In genomic region chrX:12296264-12297053, GRCm38 (mm10) we compare ENCODE assay signal across 13 mouse cellular contexts.
DNase-seq lines count a peak whose midpoint lies in the region; ATAC-seq and TF ChIP-seq lines count a peak whose summit lies in the region.
"Had no signal": no experiment of that assay in that cellular context is flagged by ENCODE, and none has a peak within 500 bp of the region (broad histone marks: within the 10 kb centered on the region; RNA-seq: fewer than 3 reads in every experiment).

No protein-coding gene starts in this region.

- no peak for DNase-seq in neural tube, embryonic 10.5 days (ENCODE audit: extremely low spot score, low spot score)
- peak; percentile 27 for DNase-seq in liver, postnatal 0 days
- no peak for DNase-seq in thymus, postnatal 0 days (ENCODE audit: low spot score)
- DNase-seq in ovary, adult 18-20 months (ENCODE audit: low spot score): no peak
- no peak for DNase-seq in cerebellum, adult 2 months
- DNase-seq: embryo, embryonic 11 days; heart, postnatal 36 days; kidney, postnatal 14 days had no signal

- peak; percentile 96 for TF ChIP-seq EP300 in liver, postnatal 0 days (IDR thresholded peaks at IDR 0.05; ENCODE audit: low read depth)

- no peak overlapping the region for H3K4me3 ChIP-seq in neural tube, embryonic 14.5 days (ENCODE audit: low read depth, low read length)
- H3K4me3 ChIP-seq in liver, postnatal 0 days (ENCODE audit: low read depth, low read length): 0 out of 2 replicates have a peak overlapping the region, but pooled peaks have one; percentile 6
- no peak overlapping the region for H3K4me3 ChIP-seq in cerebellum, adult 2 months (replicated peaks; ENCODE audit: insufficient read depth, low read depth, low read length)
- H3K4me3 ChIP-seq: forebrain, embryonic 12.5 days; limb, embryonic 12.5 days had no signal

- H3K4me1 ChIP-seq in neural tube, embryonic 14.5 days (ENCODE audit: control insufficient read depth, insufficient read depth, low read length): no peaks in the 10 kb centered on the region
- H3K4me1 ChIP-seq in liver, postnatal 0 days (ENCODE audit: insufficient read depth): peaks cover 3% of the 10 kb centered on the region; the same call in 1 of the 2 replicates
- no peaks in the 10 kb centered on the region for H3K4me1 ChIP-seq in cerebellum, adult 2 months (ENCODE audit: control insufficient read depth, insufficient read depth, low read length)

- H3K9ac ChIP-seq in neural tube, embryonic 14.5 days (replicated peaks; ENCODE audit: low read depth, low read length): no peak overlapping the region
- no peak overlapping the region for H3K9ac ChIP-seq in liver, postnatal 0 days (replicated peaks)
- H3K9ac ChIP-seq: forebrain, embryonic 12.5 days; limb, embryonic 12.5 days had no signal

- H3K36me3 ChIP-seq in neural tube, embryonic 14.5 days (ENCODE audit: control insufficient read depth, insufficient read depth, low read length): no peaks in the 10 kb centered on the region
- H3K36me3 ChIP-seq in liver, postnatal 0 days (replicated peaks; ENCODE audit: insufficient read depth, low read length): no peaks in the 10 kb centered on the region
- H3K36me3 ChIP-seq: forebrain, embryonic 12.5 days; limb, embryonic 12.5 days had no signal

- H3K27ac ChIP-seq in neural tube, embryonic 14.5 days (ENCODE audit: low read depth, low read length): no peak overlapping the region
- H3K27ac ChIP-seq in liver, postnatal 0 days (ENCODE audit: low read depth): peak overlapping the region; percentile 73
- no peak overlapping the region for H3K27ac ChIP-seq in cerebellum, adult 2 months (ENCODE audit: insufficient read depth, low read length)
- H3K27ac ChIP-seq: forebrain, embryonic 12.5 days; limb, embryonic 12.5 days had no signal

- peak; percentile 51; the same call in 1 of the 2 replicates for ATAC-seq in neural tube, embryonic 14.5 days (ENCODE audit: low read depth)
- peak; percentile 42 for ATAC-seq in granulocyte monocyte progenitor cell, adult 5-6 weeks (replicated peaks; ENCODE audit: poor library complexity, severe bottlenecking)
- peak; percentile 97 for ATAC-seq in liver, postnatal 0 days

- no peaks in the 10 kb centered on the region for H3K27me3 ChIP-seq in neural tube, embryonic 14.5 days (ENCODE audit: control insufficient read depth, insufficient read depth, low read length)
- H3K27me3 ChIP-seq in liver, postnatal 0 days (ENCODE audit: insufficient read depth, low read length): peaks cover 5% of the 10 kb centered on the region; the same call in 1 of the 2 replicates
- no peaks in the 10 kb centered on the region for H3K27me3 ChIP-seq in cerebellum, adult 2 months (ENCODE audit: control insufficient read depth, insufficient read depth, low read length)
- H3K27me3 ChIP-seq: CH12.LX had no signal

- 0 out of 2 replicates have a peak, but pooled peaks have one; percentile 8 for TF ChIP-seq CTCF in liver, postnatal 0 days (IDR thresholded peaks at IDR 0.05; ENCODE audit: low read depth)
- TF ChIP-seq CTCF in cerebellum, adult 2 months (IDR thresholded peaks at IDR 0.05; ENCODE audit: borderline replicate concordance, insufficient read depth, low read depth, low read length): no peak

- H3K4me2 ChIP-seq in neural tube, embryonic 14.5 days (ENCODE audit: low read depth, low read length): no peak overlapping the region
- H3K4me2 ChIP-seq in liver, postnatal 0 days (ENCODE audit: low read depth, low read length): peak overlapping the region; percentile 33; the same call in 1 of the 2 replicates
- H3K4me2 ChIP-seq: forebrain, embryonic 12.5 days; limb, embryonic 12.5 days had no signal

- no peaks in the 10 kb centered on the region for H3K9me3 ChIP-seq in neural tube, embryonic 14.5 days (ENCODE audit: control insufficient read depth, low read length)
- no peaks in the 10 kb centered on the region for H3K9me3 ChIP-seq in liver, postnatal 0 days (ENCODE audit: low read length)
- H3K9me3 ChIP-seq: forebrain, embryonic 12.5 days; limb, embryonic 12.5 days had no signal

- 72% methylated on average over 9 of the region's 9 CpGs for WGBS in neural tube, embryonic 14.5 days
- WGBS in liver, postnatal 0 days (ENCODE audit: insufficient replicate concordance): 48% methylated on average over 9 of the region's 9 CpGs
- WGBS in cerebellum, adult 2 months: 87% methylated on average over 9 of the region's 9 CpGs

- TF ChIP-seq POLR2A in cerebellum, adult 2 months (IDR thresholded peaks at IDR 0.05; ENCODE audit: borderline replicate concordance, insufficient read depth, low read length): no peak

Comparison
In these comparisons a context has a peak if more than half of its experiments do, and no peak if none do; other contexts are left out.
1. ATAC-seq: peak in every context shown above with its lines; median percentile 97 in liver, postnatal 0 days; 51 in neural tube, embryonic 14.5 days; 42 in granulocyte monocyte progenitor cell, adult 5-6 weeks.